Mouse (Mus musculus) spleen, adult 2 months (tissue): ENCODE measurements around the gene Ubac2. TPM values are rescaled to one million over a fixed set of nuclear protein-coding genes. Genes with fewer than 3 reads are reported as not detected.

ENCODE experiments used
- DNase-seq, 2 experiments: peaks; one replicate each; pipeline versions ENCODE4 v3.0.0 to v3.0.0-alpha.2; 2012 to 2021; ENCODE audit warnings: low spot score in 2 of 2, low read depth in 1 of 2
- H3K27ac ChIP-seq: fragments of 200-500 bp; 2 replicates; pipeline ENCODE4 v1.5.1; 2012; ENCODE audit warnings: low read length, inconsistent platforms; ENCODE audit not compliant: insufficient read depth
- H3K27me3 ChIP-seq: fragments of 200-500 bp; 2 replicates; pipeline ENCODE4 v1.6.1; 2012; ENCODE audit warnings: mild to moderate bottlenecking, moderate library complexity, low read length, inconsistent platforms; ENCODE audit not compliant: control insufficient read depth, insufficient read depth
- H3K36me3 ChIP-seq: fragments of 200-500 bp; 2 replicates; pipeline ENCODE4 v1.6.1; 2012; ENCODE audit warnings: mild to moderate bottlenecking, low read length, inconsistent platforms; ENCODE audit not compliant: control insufficient read depth, insufficient read depth
- H3K4me1 ChIP-seq: fragments of 200-500 bp; 2 replicates; pipeline ENCODE4 v1.6.1; 2011; ENCODE audit warnings: inconsistent platforms; ENCODE audit not compliant: control insufficient read depth, insufficient read depth, insufficient read length
- H3K4me3 ChIP-seq: fragments of 200-500 bp; 2 replicates; pipeline ENCODE4 v1.5.1; 2011; ENCODE audit warnings: mild to moderate bottlenecking, inconsistent platforms; ENCODE audit not compliant: insufficient read depth, insufficient read length; ENCODE audit errors: extremely low read depth
- CTCF ChIP-seq: fragments of 200-500 bp; IDR thresholded peaks from 2 replicates; pipeline ENCODE4 v1.5.1; 2011; ENCODE audit warnings: mild to moderate bottlenecking, inconsistent platforms; ENCODE audit not compliant: insufficient read depth, insufficient read length, insufficient replicate concordance; ENCODE audit errors: extremely low read depth
- POLR2A ChIP-seq: fragments of 200-500 bp; IDR thresholded peaks from 2 replicates; pipeline ENCODE4 v1.6.1; 2011; ENCODE audit warnings: low read depth, low read length, inconsistent platforms
- WGBS: fragments of 180-500 bp; shearing (Covaris S2); methylation state at CpG from one replicate; pipeline ENCODE4 v1.1.7; 2018; 5-methylcytosine and 5-hydroxymethylcytosine counted together
- polyA plus RNA-seq: library from polyadenylated mRNA; depleted of rRNA; stranded (reverse); fragments of >200 nt; gene quantifications from 2 replicates; pipeline ENCODE4 v1.2.3, GENCODE M21; 2012

Gene Ubac2
- polyA plus RNA-seq, 1 experiment, result 45.3 TPM

- WGBS, result 65% methylated on average over 13 of the region's 13 CpGs
- TF ChIP-seq POLR2A (no peak), CTCF (no peak)
- H3K4me1 ChIP-seq, result peaks cover 13% of the 10 kb centered on the region; the same call in 1 of the 2 replicates
- no peak overlapping the region for H3K4me3 ChIP-seq
- DNase-seq, result no peak
- H3K27ac ChIP-seq, result no peak overlapping the region
- H3K27me3 ChIP-seq, result no peaks in the 10 kb centered on the region
- H3K36me3 ChIP-seq, result no peaks in the 10 kb centered on the region
Observed at GRCm38 (mm10) chr14:122038874-122039647, 160.6 kb downstream of the Ubac2 start.

- WGBS, result 55% methylated on average over 3 of the region's 3 CpGs
- Histone ChIP-seq H3K27ac (no peak overlapping the region), H3K4me3 (no peak overlapping the region), H3K36me3 (no peaks in the 10 kb centered on the region), H3K27me3 (no peaks in the 10 kb centered on the region), H3K4me1 (peaks cover 7% of the 10 kb centered on the region; the same call in 1 of the 2 replicates)
- DNase-seq, result no peak
- TF ChIP-seq POLR2A, result no peak
- no peak for TF ChIP-seq CTCF
Observed at GRCm38 (mm10) chr14:122041413-122041825, 163.0 kb downstream of the Ubac2 start.

GRCm38 (mm10) chr14:122042142-122042694 lies 163.8 kb downstream of the Ubac2 start:
- H3K4me3 ChIP-seq, result no peak overlapping the region
- TF ChIP-seq POLR2A, result no peak
- TF ChIP-seq CTCF, result no peak
- H3K4me1 ChIP-seq, result peaks cover 7% of the 10 kb centered on the region; the same call in 1 of the 2 replicates
- no peak overlapping the region for H3K27ac ChIP-seq
- 54% methylated on average over 8 of the region's 8 CpGs for WGBS
- DNase-seq, result no peak
- no peaks in the 10 kb centered on the region for H3K36me3 ChIP-seq
- no peaks in the 10 kb centered on the region for H3K27me3 ChIP-seq

GRCm38 (mm10) chr14:122047784-122048183 lies 169.4 kb downstream of the Ubac2 start:
- TF ChIP-seq POLR2A (no peak), CTCF (no peak)
- H3K27ac ChIP-seq, result no peak overlapping the region
- peaks cover 10% of the 10 kb centered on the region; the same call in 1 of the 2 replicates for H3K4me1 ChIP-seq
- WGBS, result 89% methylated on average over 8 of the region's 8 CpGs
- H3K27me3 ChIP-seq, result no peaks in the 10 kb centered on the region
- no peak for DNase-seq
- H3K4me3 ChIP-seq, result no peak overlapping the region
- H3K36me3 ChIP-seq, result no peaks in the 10 kb centered on the region

GRCm38 (mm10) chr14:122048816-122049215 lies 170.4 kb downstream of the Ubac2 start:
- Histone ChIP-seq H3K4me3 (no peak overlapping the region), H3K36me3 (no peaks in the 10 kb centered on the region), H3K4me1 (peaks cover 17% of the 10 kb centered on the region; the same call in 1 of the 2 replicates), H3K27me3 (no peaks in the 10 kb centered on the region), H3K27ac (no peak overlapping the region)
- no peak for DNase-seq
- WGBS, result 78% methylated on average over 9 of the region's 9 CpGs
- TF ChIP-seq CTCF, result no peak
- TF ChIP-seq POLR2A, result no peak

GRCm38 (mm10) chr14:122052896-122053635 lies 174.6 kb downstream of the Ubac2 start:
- Histone ChIP-seq H3K4me3 (no peak overlapping the region), H3K27ac (peak overlapping the region; percentile 96), H3K27me3 (no peaks in the 10 kb centered on the region), H3K36me3 (no peaks in the 10 kb centered on the region), H3K4me1 (peaks cover 38% of the 10 kb centered on the region; the same call in 1 of the 2 replicates)
- peak; percentile 56 to 72 for DNase-seq
- WGBS, result 32% methylated on average over 9 of the region's 9 CpGs
- TF ChIP-seq POLR2A, result peak; percentile 13; the same call in 1 of the 2 replicates
- TF ChIP-seq CTCF, result no peak
